Mouse (Mus musculus): ENCODE results near the gene C330007P06Rik.
"Not testable (repeated sequence)": the region's sequence is repeated elsewhere in the genome, so short reads cannot be mapped to it uniquely, and the experiment has no call there.

C330007P06Rik gene

GRCm38 (mm10) chrX:36833397-36834084 lies 40.4 kb downstream of the C330007P06Rik start:
- DNase-seq: peak; percentile 43

DNA sequence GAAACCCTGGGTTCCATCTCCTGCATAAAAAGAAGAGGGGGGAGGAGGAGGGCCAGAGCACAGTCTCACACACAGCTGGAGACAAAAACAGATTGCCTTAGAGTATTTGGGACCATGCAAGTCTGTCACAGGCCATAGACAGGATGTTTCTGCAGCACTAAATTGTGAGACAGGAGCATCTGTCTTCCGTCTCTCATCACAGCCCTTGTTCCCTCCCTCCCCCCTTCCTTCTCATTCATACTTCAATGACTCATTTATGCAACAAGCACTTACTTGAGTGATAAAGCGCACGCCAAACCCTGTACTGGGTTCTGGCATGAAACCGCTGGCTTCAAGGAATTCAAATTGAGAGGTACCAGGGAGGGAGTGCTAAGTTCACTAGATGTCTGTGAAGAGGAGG lies 42.3 kb downstream of the C330007P06Rik start:
- no peak for DNase-seq

- DNase-seq: peak; percentile 67
These were observed 43.6 kb downstream of the C330007P06Rik start for GRCm38 (mm10) chrX:36830271-36830670.

DNA sequence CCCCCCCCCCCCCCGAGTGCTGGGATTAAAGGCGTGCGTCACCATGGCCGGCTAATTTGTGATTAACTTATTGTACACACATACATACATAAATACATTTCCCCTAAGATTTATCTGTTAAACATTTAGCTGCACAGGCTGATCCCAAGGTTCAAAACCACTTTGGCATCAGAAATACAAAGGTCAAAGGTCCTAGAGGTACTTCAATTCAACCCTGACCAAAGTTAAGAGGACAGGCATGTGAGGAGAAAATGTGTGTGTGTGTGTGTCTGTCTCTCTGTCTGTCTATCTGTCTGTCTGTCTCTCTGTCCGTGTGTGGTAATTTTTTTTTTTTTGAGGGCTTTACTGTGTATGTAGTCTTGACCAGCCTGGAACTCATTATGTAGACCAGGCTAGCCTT lies 47.0 kb downstream of the C330007P06Rik start:
- no peak for DNase-seq

DNA sequence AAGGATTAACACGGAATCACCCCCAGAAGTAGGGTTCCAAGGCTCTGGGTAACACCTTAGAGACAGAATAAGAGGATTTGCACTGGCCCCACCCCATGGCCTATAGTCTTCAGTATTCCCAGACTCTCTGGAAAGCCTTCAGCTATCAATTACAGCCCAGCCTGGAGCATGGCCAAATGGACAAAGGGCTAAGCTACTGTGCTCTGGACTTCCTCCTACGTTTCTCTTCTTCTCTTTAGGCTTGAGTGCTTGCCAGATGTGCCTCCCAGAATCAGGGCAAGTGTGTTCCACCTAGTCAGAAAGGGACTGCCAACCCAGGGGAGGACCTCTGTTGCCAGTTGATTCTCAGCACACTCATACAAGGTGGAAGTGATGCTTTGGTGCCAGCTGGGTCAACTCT lies 48.9 kb downstream of the C330007P06Rik start:
- peak; percentile 76 for DNase-seq

GRCm38 (mm10) chrX:36823932-36824711 lies 49.8 kb downstream of the C330007P06Rik start:
- DNase-seq: no peak

DNA sequence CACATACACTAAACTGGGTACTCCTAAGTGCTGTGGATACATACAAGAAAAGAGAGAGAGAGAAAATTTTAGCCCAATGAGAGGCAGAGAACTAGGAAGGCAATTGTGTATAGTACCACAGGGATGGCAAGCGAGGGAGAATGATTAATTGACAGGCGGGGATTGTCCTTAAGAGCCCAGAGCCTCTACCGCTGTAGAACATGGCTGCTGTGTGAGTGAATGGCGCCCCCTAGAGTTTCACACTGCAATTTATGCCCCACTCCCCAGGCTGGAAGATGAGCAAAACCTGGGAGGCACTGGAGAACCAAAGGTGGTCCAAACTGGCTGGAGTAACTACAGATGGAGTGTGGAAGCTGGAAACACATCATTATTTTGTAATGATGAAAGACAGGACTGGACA lies 53.7 kb downstream of the C330007P06Rik start:
- peak; percentile 69 for DNase-seq

DNA sequence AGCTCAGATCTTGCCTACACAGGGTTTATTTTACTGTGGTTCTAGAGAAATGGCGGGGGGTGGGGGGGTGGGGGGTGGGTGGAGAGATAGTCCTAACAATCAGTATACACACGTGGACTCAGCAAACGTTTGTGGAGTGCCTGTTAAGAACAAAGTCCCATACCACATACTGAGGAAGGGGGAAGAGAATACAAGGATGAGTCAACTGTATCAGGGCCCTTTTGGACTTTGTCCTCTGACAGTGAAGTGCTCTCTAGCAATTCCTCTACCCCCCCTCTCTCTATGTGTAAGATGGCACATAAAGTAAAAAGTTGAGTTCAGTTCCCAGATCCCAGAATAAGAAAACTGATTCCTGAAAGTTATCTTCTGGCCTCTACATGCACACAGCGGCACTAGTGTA lies 54.3 kb downstream of the C330007P06Rik start:
- no peak for DNase-seq

- DNase-seq: no peak
These were observed 56.9 kb downstream of the C330007P06Rik start for GRCm38 (mm10) chrX:36816953-36817441.

GRCm38 (mm10) chrX:36816368-36816899 lies 57.5 kb downstream of the C330007P06Rik start:
- no peak for DNase-seq

GRCm38 (mm10) chrX:36815439-36815838 lies 58.5 kb downstream of the C330007P06Rik start:
- no peak for DNase-seq

DNA sequence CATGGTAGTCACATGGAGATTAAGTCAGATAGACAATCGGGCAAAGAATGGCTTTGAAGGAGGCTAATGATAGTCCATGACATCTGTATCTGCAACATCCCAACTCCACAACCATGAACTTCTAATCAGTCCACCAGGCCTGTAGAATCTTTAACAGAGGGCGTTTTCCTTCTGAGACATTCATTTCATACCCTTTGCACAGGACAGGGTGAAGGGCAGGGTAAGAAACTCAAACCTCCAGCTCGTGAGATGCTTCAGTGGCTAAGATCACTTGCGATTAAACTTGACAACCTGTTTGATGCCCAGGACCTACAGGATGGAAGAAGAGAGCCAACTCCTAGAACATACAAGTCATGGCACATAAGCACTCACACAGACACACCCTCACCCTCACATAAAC lies 58.9 kb downstream of the C330007P06Rik start:
- DNase-seq: peak; percentile 58

DNA sequence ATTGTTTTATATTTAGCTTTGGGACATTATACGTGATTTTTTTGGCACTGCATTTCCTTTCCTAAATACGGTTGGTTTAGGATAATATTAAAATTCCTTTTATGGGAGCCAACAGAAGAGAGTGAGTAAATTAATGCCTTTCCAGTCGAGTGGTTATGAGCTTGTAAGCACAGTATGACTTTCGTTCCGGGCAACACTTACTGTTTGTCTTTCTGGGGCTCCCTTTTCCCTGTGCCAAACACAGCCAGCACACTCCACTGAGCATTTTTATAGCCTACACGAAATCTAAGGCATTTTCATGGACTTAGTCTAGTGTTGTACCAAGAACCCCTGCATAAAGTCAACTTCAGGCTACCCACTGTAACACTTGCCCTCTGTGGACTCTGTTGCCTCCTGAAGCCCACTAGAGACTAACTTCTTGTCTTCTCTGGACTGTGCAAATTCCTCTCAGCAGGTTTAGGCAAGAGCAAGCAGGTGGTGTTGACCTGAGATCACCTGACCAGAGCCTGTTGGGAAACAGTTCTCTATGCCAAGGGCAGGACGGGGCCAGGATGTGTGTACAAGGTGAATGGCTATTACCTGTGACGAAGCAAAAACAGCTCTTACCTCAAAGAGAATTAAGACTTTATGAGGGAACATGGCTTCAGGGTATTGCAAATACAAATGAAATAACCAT lies 59.6 kb downstream of the C330007P06Rik start:
- DNase-seq: peak; percentile 90

GRCm38 (mm10) chrX:36811377-36811776 lies 62.5 kb downstream of the C330007P06Rik start:
- no peak for DNase-seq

DNA sequence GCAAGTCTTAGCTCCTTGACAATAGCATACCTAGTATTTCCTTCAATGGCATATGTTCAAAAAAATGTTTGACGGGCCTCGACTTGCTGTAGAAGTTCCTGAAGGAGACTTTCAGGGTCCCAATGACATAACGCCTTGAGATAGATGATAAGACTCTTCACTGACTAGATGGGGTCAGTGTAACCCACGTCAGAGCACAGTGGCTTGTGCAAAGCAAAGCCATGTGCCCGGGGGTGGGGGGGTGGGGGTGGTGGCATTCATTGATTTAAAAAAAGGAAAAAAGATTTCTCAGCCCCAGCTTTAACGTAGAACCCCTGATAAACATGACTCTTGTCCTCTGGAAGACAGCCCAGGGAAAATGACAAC lies 65.6 kb downstream of the C330007P06Rik start:
- no peak for DNase-seq

DNA sequence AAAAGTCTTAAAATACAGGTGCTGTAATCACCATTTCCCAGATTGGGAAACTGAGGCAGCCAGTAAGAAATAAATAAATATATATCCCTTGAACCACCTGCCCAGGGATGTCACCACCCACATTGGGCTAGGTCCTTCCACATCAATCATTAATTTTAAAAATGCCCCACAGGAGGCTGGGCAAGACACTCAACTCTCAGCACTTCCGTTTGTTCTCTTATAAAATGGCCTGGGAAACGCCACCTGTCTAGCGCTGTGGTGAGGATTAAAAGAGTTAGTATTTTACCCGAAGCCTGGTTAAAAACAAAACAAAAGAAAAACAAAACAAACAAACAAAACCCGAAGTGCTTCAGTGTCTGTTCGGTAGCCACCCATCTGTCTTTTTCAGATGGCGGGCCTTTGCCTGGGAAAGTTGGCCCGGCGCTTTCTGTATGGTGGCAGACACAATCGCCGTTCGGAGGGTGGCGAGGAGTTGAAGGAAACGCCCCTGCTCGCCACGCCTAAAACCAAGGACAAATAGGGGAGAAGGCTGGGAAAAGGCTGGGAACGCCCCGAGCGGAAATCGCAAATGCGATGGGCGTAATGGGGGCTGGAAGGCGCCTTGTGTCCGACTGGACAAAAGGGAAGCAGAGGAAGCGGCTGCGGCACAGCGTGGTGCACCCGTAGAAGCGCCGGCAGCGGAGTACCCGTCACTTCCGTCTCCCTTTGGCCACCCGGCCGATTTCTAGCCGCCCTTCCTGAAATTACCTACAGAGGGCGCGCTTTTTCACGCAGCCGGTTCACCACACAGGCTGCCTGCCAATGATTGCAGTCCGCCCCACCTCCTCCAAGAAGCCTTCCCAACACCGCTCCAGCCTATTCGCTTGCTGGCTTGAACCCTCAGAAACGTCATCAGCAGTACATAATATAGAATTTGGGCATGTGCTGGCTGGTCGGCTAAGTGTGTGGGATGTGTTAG lies 66.3 kb downstream of the C330007P06Rik start:
- peak; percentile 93 for DNase-seq

- DNase-seq: no peak
These were observed 68.3 kb downstream of the C330007P06Rik start for GRCm38 (mm10) chrX:36805466-36806235.

GRCm38 (mm10) chrX:36804196-36804595 lies 69.7 kb downstream of the C330007P06Rik start:
- DNase-seq: peak; percentile 77

DNA sequence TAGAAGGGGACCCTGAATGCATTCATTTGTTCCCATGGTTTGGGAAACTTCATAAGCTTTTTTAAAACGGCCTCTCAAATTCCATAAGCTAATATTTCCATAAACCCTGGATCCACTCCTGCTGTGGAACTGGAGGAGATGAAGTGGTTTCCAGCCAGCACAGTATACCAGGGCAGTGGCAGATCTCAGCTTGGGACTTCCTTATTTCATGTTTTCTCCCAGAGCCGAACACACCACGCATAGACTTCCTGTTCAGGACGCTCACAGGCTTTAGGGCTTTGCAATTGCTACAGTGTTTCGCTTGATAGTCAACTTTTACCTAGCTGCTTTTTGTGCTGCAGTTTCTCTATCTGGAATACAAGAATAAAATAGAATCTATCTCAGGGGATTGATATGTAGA lies 70.7 kb downstream of the C330007P06Rik start:
- no peak for DNase-seq

GRCm38 (mm10) chrX:36799131-36799879 lies 74.6 kb downstream of the C330007P06Rik start:
- no peak for DNase-seq

GRCm38 (mm10) chrX:36796734-36797133 lies 77.2 kb downstream of the C330007P06Rik start:
- not testable (repeated sequence) for DNase-seq

Data from kidney, adult 11 months (tissue).